Mouse (Mus musculus): Measurements from ENCODE around the gene Fads3.

Gene Fads3

GRCm38 (mm10) chr19:10066189-10066500 is 24.8 kb downstream of the Fads3 start:
- no peak for DNase-seq (ENCODE audit: extremely low spot score, low read depth, low spot score)

- DNase-seq (ENCODE audit: extremely low spot score, low read depth, low spot score), result no peak
Measured at GRCm38 (mm10) chr19:10066502-10066901, 25.1 kb downstream of the Fads3 start.

- DNase-seq (ENCODE audit: extremely low spot score, low read depth, low spot score), result no peak
Measured at GRCm38 (mm10) chr19:10067701-10068100, 26.3 kb downstream of the Fads3 start.

- DNase-seq (ENCODE audit: extremely low spot score, low read depth, low spot score), result no peak
Measured at GRCm38 (mm10) chr19:10070186-10070980, 29.0 kb downstream of the Fads3 start.

GRCm38 (mm10) chr19:10071166-10071565 is 29.8 kb downstream of the Fads3 start:
- no peak for DNase-seq (ENCODE audit: extremely low spot score, low read depth, low spot score)

GRCm38 (mm10) chr19:10071892-10072291 is 30.5 kb downstream of the Fads3 start:
- DNase-seq (ENCODE audit: extremely low spot score, low read depth, low spot score), result no peak

- DNase-seq (ENCODE audit: extremely low spot score, low read depth, low spot score), result no peak
Measured at GRCm38 (mm10) chr19:10073145-10073544, 31.8 kb downstream of the Fads3 start.

- DNase-seq (ENCODE audit: extremely low spot score, low read depth, low spot score), result no peak
Measured at GRCm38 (mm10) chr19:10078392-10078791, 37.0 kb downstream of the Fads3 start.

GRCm38 (mm10) chr19:10080384-10080783 is 39.0 kb downstream of the Fads3 start:
- no peak for DNase-seq (ENCODE audit: extremely low spot score, low read depth, low spot score)

- no peak for DNase-seq (ENCODE audit: extremely low spot score, low read depth, low spot score)
Measured at GRCm38 (mm10) chr19:10082105-10082504, 40.7 kb downstream of the Fads3 start.

GRCm38 (mm10) chr19:10085454-10085853 is 44.1 kb downstream of the Fads3 start:
- no peak for DNase-seq (ENCODE audit: extremely low spot score, low read depth, low spot score)

GRCm38 (mm10) chr19:10086976-10087375 is 45.6 kb downstream of the Fads3 start:
- DNase-seq (ENCODE audit: extremely low spot score, low read depth, low spot score), result no peak

GRCm38 (mm10) chr19:10093829-10094228 is 52.5 kb downstream of the Fads3 start:
- DNase-seq (ENCODE audit: extremely low spot score, low read depth, low spot score), result no peak

GRCm38 (mm10) chr19:10094695-10095094 is 53.3 kb downstream of the Fads3 start:
- no peak for DNase-seq (ENCODE audit: extremely low spot score, low read depth, low spot score)

- DNase-seq (ENCODE audit: extremely low spot score, low read depth, low spot score), result no peak
Measured at GRCm38 (mm10) chr19:10096371-10096876, 55.1 kb downstream of the Fads3 start.

GRCm38 (mm10) chr19:10097826-10098225 is 56.5 kb downstream of the Fads3 start:
- DNase-seq (ENCODE audit: extremely low spot score, low read depth, low spot score), result no peak

GRCm38 (mm10) chr19:10100631-10101071 is 59.3 kb downstream of the Fads3 start:
- no peak for DNase-seq (ENCODE audit: extremely low spot score, low read depth, low spot score)

GRCm38 (mm10) chr19:10101341-10102053 is 60.1 kb downstream of the Fads3 start, which contains the start of gene Fads2:
Fads2 (minus strand) TSS chr19:10101746.
- no peak for DNase-seq (ENCODE audit: extremely low spot score, low read depth, low spot score)

- DNase-seq (ENCODE audit: extremely low spot score, low read depth, low spot score), result no peak
Measured at GRCm38 (mm10) chr19:10102054-10102700, 60.8 kb downstream of the Fads3 start.

- no peak for DNase-seq (ENCODE audit: extremely low spot score, low read depth, low spot score)
Measured at GRCm38 (mm10) chr19:10104234-10104633, 62.9 kb downstream of the Fads3 start.

GRCm38 (mm10) chr19:10105034-10105493 is 63.7 kb downstream of the Fads3 start:
- no peak for DNase-seq (ENCODE audit: extremely low spot score, low read depth, low spot score)

Data from hindlimb bud, embryonic 11.5 days (tissue).